Mouse (Mus musculus) lung, adult 2 months (tissue): Measurements from ENCODE around the gene Msi2. TPM values are rescaled to one million over a fixed set of nuclear protein-coding genes. Genes with fewer than 3 reads are reported as not detected.
A peak's percentile ranks its signal among the peaks of the same experiment; 100 is the strongest.

Experiments
- DNase-seq: peaks from one replicate; pipeline ENCODE4 v3.0.0; 2022
- H3K4me1 ChIP-seq: fragments of 200-500 bp; 2 replicates; pipeline ENCODE4 v1.6.1; 2011; ENCODE audit warnings: low read length; ENCODE audit not compliant: control insufficient read depth, insufficient read depth
- H3K4me3 ChIP-seq: fragments of 200-500 bp; replicated peaks from 2 replicates; pipeline ENCODE3; 2011; ENCODE audit warnings: low read depth, mild to moderate bottlenecking, control low read depth, low read length; ENCODE audit errors: extremely low read depth
- CTCF ChIP-seq: fragments of 200-500 bp; IDR thresholded peaks from 2 replicates; pipeline ENCODE4 v1.5.1; 2011; ENCODE audit warnings: mild to moderate bottlenecking, low read length, control low read depth; ENCODE audit not compliant: insufficient read depth
- POLR2A ChIP-seq: fragments of 200-500 bp; IDR thresholded peaks from 2 replicates; pipeline ENCODE4 v1.6.1; 2011; ENCODE audit warnings: low read depth, mild to moderate bottlenecking, control low read depth, low read length, borderline replicate concordance; ENCODE audit errors: extremely low read depth
- WGBS: fragments of 180-500 bp; shearing (Covaris S2); methylation state at CpG from one replicate; pipeline ENCODE4 v1.1.7; 2018; 5-methylcytosine and 5-hydroxymethylcytosine counted together
- polyA plus RNA-seq: library from polyadenylated mRNA; depleted of rRNA; stranded (reverse); fragments of >200 nt; gene quantifications from 2 replicates; pipeline ENCODE4 v1.2.3, GENCODE M21; 2012

Msi2 gene
- polyA plus RNA-seq, 1 experiment, result 29.5 TPM

DNA sequence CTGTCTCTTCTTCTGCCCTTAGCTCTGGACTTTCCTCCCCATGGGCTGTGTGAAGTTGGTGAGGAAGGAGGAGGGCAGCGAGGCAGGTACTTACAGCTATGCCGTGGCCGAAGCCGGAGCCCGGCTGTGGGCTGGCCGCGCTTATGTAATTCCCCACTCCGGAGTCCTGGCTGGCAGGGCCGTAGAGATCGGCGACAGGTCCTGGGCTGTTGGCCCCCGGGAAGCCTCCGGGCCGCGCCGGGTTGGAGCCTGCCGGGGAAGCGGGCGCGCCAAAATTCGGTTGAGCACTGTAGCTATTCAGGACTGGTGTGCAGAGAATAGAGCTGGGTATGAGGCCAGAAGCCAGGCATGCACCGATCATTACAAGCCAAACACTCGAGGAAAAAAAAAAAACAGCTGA, 369.6 kb downstream of the Msi2 start:
- no peak for TF ChIP-seq CTCF
- TF ChIP-seq POLR2A, result no peak
- H3K4me1 ChIP-seq, result peaks cover 4% of the 10 kb centered on the region; the same call in 1 of the 2 replicates
- H3K4me3 ChIP-seq, result no peak overlapping the region
- WGBS, result 80% methylated on average over 23 of the region's 23 CpGs
- peak; percentile 22 for DNase-seq

- 91% methylated on average over 3 of the region's 3 CpGs for WGBS
- no peak for TF ChIP-seq POLR2A
- no peak for TF ChIP-seq CTCF
- no peak for DNase-seq
- Histone ChIP-seq H3K4me1 (peaks cover 4% of the 10 kb centered on the region; the same call in 1 of the 2 replicates), H3K4me3 (no peak overlapping the region)
Observed at GRCm38 (mm10) chr11:88348056-88348455, 370.3 kb downstream of the Msi2 start.

GRCm38 (mm10) chr11:88346066-88346465, 372.2 kb downstream of the Msi2 start:
- no peak overlapping the region for H3K4me3 ChIP-seq
- no peak for DNase-seq
- TF ChIP-seq CTCF (no peak), POLR2A (no peak)
- WGBS, result 88% methylated on average over 5 of the region's 5 CpGs
- H3K4me1 ChIP-seq, result no peaks in the 10 kb centered on the region; the same call in 1 of the 2 replicates

DNA sequence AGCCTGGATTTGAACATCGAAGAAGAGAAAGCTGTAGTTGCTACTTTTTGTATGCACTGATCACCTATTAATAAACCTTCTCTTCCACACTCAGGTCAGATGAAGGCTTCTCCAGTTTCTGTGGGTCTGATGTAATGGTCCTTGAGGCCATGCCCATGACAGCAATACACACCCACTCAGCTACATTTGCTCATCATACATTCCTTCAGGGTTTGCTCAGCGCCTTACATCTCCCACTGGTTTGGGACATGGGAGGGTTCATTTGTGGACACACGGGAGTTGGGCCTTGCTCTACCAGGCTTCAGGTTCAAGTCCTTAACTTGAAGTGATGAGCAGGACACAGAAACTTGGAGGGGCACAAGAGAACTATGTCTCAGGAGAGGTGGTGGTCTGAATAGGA, 380.4 kb downstream of the Msi2 start:
- no peak overlapping the region for H3K4me3 ChIP-seq
- no peak for DNase-seq
- WGBS, result 95% methylated on average over 3 of the region's 3 CpGs
- no peak for TF ChIP-seq POLR2A
- no peaks in the 10 kb centered on the region for H3K4me1 ChIP-seq

- H3K4me3 ChIP-seq, result no peak overlapping the region
- H3K4me1 ChIP-seq, result no peaks in the 10 kb centered on the region
- no peak for DNase-seq
- TF ChIP-seq CTCF (no peak), POLR2A (no peak)
- WGBS, result 57% methylated on average over 5 of the region's 5 CpGs
Observed at GRCm38 (mm10) chr11:88334893-88335292, 383.4 kb downstream of the Msi2 start.

- no peak for TF ChIP-seq POLR2A
- TF ChIP-seq CTCF, result no peak
- no peak for DNase-seq
- H3K4me1 ChIP-seq, result no peaks in the 10 kb centered on the region
- 71% methylated on average over 8 of the region's 8 CpGs for WGBS
- no peak overlapping the region for H3K4me3 ChIP-seq
Observed at GRCm38 (mm10) chr11:88332309-88332934, 385.9 kb downstream of the Msi2 start.

- H3K4me3 ChIP-seq, result no peak overlapping the region
- TF ChIP-seq POLR2A, result no peak
- TF ChIP-seq CTCF, result no peak
- 81% methylated on average over 8 of the region's 8 CpGs for WGBS
- DNase-seq, result no peak
- no peaks in the 10 kb centered on the region for H3K4me1 ChIP-seq
Observed at GRCm38 (mm10) chr11:88331722-88332121, 386.6 kb downstream of the Msi2 start.

DNA sequence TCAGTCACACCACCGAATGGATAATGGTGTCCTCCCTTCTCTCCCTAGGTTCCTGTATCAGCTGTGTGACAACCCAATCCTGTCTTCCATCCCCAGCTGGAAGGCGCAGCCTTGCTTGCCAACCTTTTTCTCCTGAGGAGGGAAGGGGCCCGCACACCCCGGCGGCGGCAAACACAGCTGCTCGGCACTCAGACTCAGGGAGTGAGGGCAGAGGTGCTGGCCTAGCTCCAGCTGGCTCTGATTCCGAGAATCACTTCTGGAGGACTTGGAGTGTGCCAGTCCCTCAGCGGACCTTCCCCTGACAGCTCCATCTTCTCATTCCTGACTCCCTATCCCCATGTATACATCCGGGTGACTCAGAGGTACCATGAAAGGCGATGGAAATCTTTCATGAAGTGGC, 387.5 kb downstream of the Msi2 start:
- H3K4me1 ChIP-seq, result no peaks in the 10 kb centered on the region
- 25% methylated on average over 11 of the region's 11 CpGs for WGBS
- no peak overlapping the region for H3K4me3 ChIP-seq
- no peak for TF ChIP-seq CTCF
- TF ChIP-seq POLR2A, result no peak
- DNase-seq, result peak; percentile 42

DNA sequence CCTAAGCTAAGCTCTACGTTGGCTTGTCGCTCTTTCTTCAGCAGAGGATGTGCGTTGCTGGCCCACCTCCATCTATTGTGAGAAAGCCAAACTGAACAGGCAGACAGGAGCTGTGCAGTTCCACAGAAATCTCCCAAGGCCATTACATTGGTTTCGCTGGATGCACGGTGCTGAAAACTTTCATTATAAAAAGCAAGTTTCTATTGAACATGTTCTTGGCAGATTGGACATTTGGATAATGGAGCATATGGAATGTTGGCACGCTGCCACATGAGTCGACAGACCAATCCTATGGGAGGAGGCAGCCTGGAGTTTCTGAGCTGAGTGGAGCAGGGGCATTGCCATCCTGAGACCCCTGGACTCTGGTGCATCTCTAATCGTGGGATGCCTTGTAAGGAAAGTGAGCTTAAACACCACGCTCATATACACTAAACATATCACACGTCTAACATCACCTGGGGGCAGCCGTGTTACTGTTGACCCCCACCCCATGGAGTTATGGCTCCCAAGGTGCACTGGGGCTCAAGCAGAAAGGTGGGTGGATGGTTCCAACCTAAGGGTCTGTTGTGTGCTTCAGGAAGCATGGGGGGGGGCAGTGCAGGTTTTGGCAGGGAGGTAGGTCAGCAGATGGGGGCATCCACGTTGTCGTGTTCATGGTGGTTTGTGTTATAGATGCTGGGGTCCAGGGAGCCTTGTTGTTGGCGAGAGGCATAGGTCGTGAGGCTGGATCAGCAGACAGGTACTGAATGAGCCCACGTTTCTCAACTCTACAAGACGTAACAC, 389.3 kb downstream of the Msi2 start:
- H3K4me3 ChIP-seq, result no peak overlapping the region
- WGBS, result 72% methylated on average over 17 of the region's 17 CpGs
- TF ChIP-seq POLR2A (no peak), CTCF (no peak)
- no peaks in the 10 kb centered on the region for H3K4me1 ChIP-seq
- no peak for DNase-seq

DNA sequence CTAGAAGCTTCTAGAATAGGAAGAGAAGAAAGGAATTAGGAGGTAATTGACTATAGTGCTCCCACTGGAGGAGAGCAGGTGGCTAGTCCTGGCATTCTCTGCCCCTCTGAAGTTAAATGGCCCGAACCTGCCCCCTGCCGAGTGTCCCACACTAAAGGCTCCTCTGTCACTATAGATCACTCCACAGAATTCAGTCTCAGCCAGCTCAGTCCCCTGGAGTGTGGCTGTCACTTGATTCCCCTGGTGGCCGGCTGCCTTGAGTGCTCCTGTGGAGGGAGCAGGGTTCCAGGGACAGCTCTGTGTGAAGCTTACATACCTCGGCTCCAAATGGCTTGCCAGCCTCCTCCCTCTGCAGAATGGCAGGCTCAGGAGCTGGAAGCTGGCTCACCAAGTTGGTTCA, 391.3 kb downstream of the Msi2 start:
- TF ChIP-seq POLR2A, result no peak
- no peak for TF ChIP-seq CTCF
- DNase-seq, result no peak
- WGBS, result 30% methylated on average over 4 of the region's 4 CpGs
- Histone ChIP-seq H3K4me3 (no peak overlapping the region), H3K4me1 (no peaks in the 10 kb centered on the region)
